Mouse (Mus musculus): ENCODE data around the gene Cog4.

- TF ChIP-seq RAD21 (IDR thresholded peaks at IDR 0.05; ENCODE audit: low read depth, low read length) (no peak), MYC (IDR thresholded peaks at IDR 0.05; ENCODE audit: low read depth, low read length) (no peak), POLR2A (IDR thresholded peaks at IDR 0.05; ENCODE audit: low read depth, low read length) (no peak), ZC3H11A (IDR thresholded peaks at IDR 0.05; ENCODE audit: low read depth, low read length) (no peak), CTCF (conservative IDR thresholded peaks at IDR 0.05 in 1 of 2, IDR thresholded peaks at IDR 0.05 in 1 of 2; ENCODE audit: low read depth in 2 of 2, low read length in 2 of 2) (no peak), USF1 (IDR thresholded peaks at IDR 0.05; ENCODE audit: low read depth, low read length) (no peak), HCFC1 (IDR thresholded peaks at IDR 0.05; ENCODE audit: low read depth, low read length) (no peak), NRF1 (IDR thresholded peaks at IDR 0.05; ENCODE audit: low read depth, low read length) (no peak), MAX (IDR thresholded peaks at IDR 0.05; ENCODE audit: low read length) (no peak), E2F4 (IDR thresholded peaks at IDR 0.05; ENCODE audit: insufficient replicate concordance, low read depth, low read length) (no peak), TCF12 (IDR thresholded peaks at IDR 0.05; ENCODE audit: low read depth, low read length) (no peak), ELF1 (IDR thresholded peaks at IDR 0.05; ENCODE audit: low read depth, low read length) (no peak), EP300 (IDR thresholded peaks at IDR 0.05; ENCODE audit: low read length) (no peak)
Observed at GRCm38 (mm10) chr8:110931176-110931939, 85.0 kb downstream of the Cog4 start.
